Mouse (Mus musculus): Measurements from ENCODE around the gene Cd7. TPM values are rescaled to one million over a fixed set of nuclear protein-coding genes. Genes with fewer than 3 reads are reported as not detected.
"Not testable (repeated sequence)": the region's sequence is repeated elsewhere in the genome, so short reads cannot be mapped to it uniquely, and the experiment has no call there.

Cd7 gene
- total RNA-seq, 2 experiments from 2014 or later: not detected

GRCm38 (mm10) chr11:121049840-121050239 lies 10.6 kb upstream of the Cd7 start:
- DNase-seq (ENCODE audit: low spot score in 2 of 2): no peak

GRCm38 (mm10) chr11:121047826-121048399 lies 8.7 kb upstream of the Cd7 start:
- DNase-seq (ENCODE audit: low spot score in 2 of 2): no peak

- DNase-seq (ENCODE audit: low spot score in 2 of 2): no peak
These were observed 6.1 kb upstream of the Cd7 start for GRCm38 (mm10) chr11:121045286-121045685.

GRCm38 (mm10) chr11:121043025-121043424 lies 3.8 kb upstream of the Cd7 start:
- not testable (repeated sequence) for DNase-seq (ENCODE audit: low spot score in 2 of 2)

GRCm38 (mm10) chr11:121042480-121042879 lies 3.3 kb upstream of the Cd7 start:
- no peak for DNase-seq (ENCODE audit: low spot score in 2 of 2)

- no peak for DNase-seq (ENCODE audit: low spot score in 2 of 2)
These were observed 2.4 kb upstream of the Cd7 start for GRCm38 (mm10) chr11:121041636-121042035.

GRCm38 (mm10) chr11:121041212-121041611 lies 2.0 kb upstream of the Cd7 start:
- peak; percentile 73 to 84 for DNase-seq (ENCODE audit: low spot score in 2 of 2)

GRCm38 (mm10) chr11:121038366-121039240 lies 615 bp downstream of the Cd7 start:
- DNase-seq (ENCODE audit: low spot score in 2 of 2): no peak

- no peak for DNase-seq (ENCODE audit: low spot score in 2 of 2)
These were observed 6.1 kb downstream of the Cd7 start for GRCm38 (mm10) chr11:121033118-121033517.

- no peak for DNase-seq (ENCODE audit: low spot score in 2 of 2)
These were observed 12.0 kb downstream of the Cd7 start for GRCm38 (mm10) chr11:121027259-121027658.

GRCm38 (mm10) chr11:121024163-121024562 lies 15.1 kb downstream of the Cd7 start:
- no peak for DNase-seq (ENCODE audit: low spot score in 2 of 2)

GRCm38 (mm10) chr11:121019501-121019900 lies 19.7 kb downstream of the Cd7 start:
- DNase-seq (ENCODE audit: low spot score in 2 of 2): no peak

- DNase-seq (ENCODE audit: low spot score in 2 of 2): peak; percentile 39 to 67
These were observed 21.5 kb downstream of the Cd7 start for GRCm38 (mm10) chr11:121017703-121018102.

- no peak for DNase-seq (ENCODE audit: low spot score in 2 of 2)
These were observed 23.7 kb downstream of the Cd7 start for GRCm38 (mm10) chr11:121015472-121015871.

- no peak for DNase-seq (ENCODE audit: low spot score in 2 of 2)
These were observed 24.3 kb downstream of the Cd7 start for GRCm38 (mm10) chr11:121014896-121015300.

- DNase-seq (ENCODE audit: low spot score in 2 of 2): no peak
These were observed 25.6 kb downstream of the Cd7 start for GRCm38 (mm10) chr11:121013656-121014055.

- DNase-seq (ENCODE audit: low spot score in 2 of 2): no peak
These were observed 29.0 kb downstream of the Cd7 start for GRCm38 (mm10) chr11:121010044-121010755.

GRCm38 (mm10) chr11:121006184-121006583 lies 33.0 kb downstream of the Cd7 start:
- no peak for DNase-seq (ENCODE audit: low spot score in 2 of 2)

GRCm38 (mm10) chr11:121004281-121004680 lies 34.9 kb downstream of the Cd7 start:
- DNase-seq (ENCODE audit: low spot score in 2 of 2): no peak

GRCm38 (mm10) chr11:121001966-121002365 lies 37.3 kb downstream of the Cd7 start:
- DNase-seq (ENCODE audit: low spot score in 2 of 2): no peak

GRCm38 (mm10) chr11:120994741-120995140 lies 44.5 kb downstream of the Cd7 start:
- no peak for DNase-seq (ENCODE audit: low spot score in 2 of 2)

GRCm38 (mm10) chr11:120993586-120993985 lies 45.6 kb downstream of the Cd7 start:
- DNase-seq (ENCODE audit: low spot score in 2 of 2): no peak
